Mouse (Mus musculus): ENCODE results near the gene Mrpl30. TPM values are rescaled to one million over a fixed set of nuclear protein-coding genes. Genes with fewer than 3 reads are reported as not detected.

Gene Mrpl30
- polyA plus RNA-seq (2012; rRNA removed): 125 and 139 TPM in 2 replicates

DNA sequence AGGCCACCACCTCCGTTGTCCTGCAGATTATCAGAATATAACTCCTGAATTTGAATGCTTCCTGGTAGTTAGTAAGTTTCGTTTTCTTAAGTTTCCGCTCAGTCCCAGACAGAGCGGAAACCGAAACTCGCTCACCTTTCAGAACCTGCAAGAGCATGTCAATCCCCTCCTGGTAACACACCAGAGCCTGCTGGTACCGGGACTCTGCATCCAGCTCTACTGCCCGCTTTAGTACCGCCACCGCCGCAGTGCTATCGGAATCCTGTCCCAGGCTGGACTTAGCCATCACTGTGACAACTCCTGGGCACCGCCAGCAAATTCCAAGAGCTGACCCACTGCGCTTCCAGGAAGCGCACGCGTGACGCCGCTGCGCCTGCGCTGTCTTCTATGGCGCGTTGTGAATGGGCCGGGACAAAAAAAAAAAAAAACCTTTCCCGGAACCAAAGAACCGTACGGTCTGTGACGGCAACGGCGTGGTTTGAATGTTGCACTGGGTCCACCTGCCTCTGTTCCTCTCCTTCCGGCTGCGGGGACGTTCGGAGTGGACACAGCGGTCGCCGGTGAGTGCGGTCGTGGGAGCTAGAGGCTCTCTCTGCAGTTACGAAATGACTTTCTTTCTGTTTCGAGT is at the start of gene Mrpl30, which contains the start of gene Mitd1:
Gene Mrpl30 (plus strand): TSS at position 453 of the 628 bp plus-strand sequence.
Gene Mitd1 (minus strand): TSS at position 387 of the 628 bp plus-strand sequence.
- peak; percentile 73 for DNase-seq (ENCODE audit: low spot score)

DNA sequence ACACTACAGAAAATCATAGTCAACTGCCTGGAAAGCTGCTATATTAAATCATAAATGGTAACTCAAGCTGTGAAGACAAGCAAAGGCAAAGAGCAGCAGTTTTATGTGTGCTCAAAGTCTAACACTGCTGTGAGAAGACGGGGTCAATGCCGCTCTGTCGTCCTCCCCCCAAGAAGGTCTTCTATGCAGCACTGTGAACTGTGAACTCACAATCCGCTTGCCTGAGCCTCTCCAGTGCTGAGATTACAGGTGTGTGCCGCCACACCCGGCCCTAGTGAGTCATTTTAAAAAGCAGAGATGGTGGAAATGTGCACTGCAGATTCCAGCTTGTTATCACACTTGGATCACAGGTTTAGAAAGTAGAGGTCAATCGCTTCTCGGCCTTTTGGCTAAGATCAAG is 43.4 kb upstream of the Mrpl30 start:
- DNase-seq (ENCODE audit: low spot score): no peak

GRCm38 (mm10) chr1:37850696-37851095 is 39.6 kb upstream of the Mrpl30 start:
- no peak for DNase-seq (ENCODE audit: low spot score)

GRCm38 (mm10) chr1:37864511-37865400 is 25.5 kb upstream of the Mrpl30 start:
- DNase-seq (ENCODE audit: low spot score): peak; percentile 96

DNA sequence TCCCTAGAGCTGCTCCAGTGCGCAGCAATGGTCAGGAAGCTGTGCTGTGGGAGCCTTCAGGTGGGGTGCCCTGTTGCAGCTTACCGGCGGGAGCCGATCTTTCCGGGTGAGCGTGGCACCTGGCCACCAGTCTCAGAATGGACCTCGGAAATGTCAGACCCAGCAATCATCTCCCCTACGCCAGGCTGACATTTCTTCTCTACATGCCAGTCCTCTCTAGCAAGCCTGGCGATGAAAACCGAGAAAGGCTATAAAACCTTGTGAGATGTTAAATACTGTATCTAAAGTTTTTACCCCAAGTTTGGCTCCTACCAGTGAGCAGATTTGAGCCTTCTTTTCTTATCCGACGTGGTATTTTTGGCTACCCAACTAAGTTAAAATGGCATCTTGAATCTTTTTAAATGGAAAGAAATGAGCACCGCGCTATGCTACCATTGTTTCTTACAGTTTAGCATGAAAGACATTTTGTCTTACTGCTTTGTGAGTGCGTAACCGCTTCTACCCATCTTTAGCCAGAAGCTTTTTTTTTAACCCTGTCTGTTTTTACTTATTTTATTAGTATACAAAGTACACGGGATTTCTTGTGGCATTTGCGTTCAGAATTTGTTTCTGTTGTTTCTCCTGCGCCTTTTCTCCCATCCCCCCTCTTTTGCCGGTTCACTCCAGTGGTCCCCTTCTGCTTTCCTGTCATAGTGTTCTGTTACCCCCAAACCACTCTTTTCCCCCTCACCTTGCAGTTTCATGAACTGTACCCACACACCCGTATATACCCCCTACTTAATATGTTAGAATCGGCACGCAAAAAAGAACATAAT is 24.7 kb upstream of the Mrpl30 start:
- no peak for DNase-seq (ENCODE audit: low spot score)

DNA sequence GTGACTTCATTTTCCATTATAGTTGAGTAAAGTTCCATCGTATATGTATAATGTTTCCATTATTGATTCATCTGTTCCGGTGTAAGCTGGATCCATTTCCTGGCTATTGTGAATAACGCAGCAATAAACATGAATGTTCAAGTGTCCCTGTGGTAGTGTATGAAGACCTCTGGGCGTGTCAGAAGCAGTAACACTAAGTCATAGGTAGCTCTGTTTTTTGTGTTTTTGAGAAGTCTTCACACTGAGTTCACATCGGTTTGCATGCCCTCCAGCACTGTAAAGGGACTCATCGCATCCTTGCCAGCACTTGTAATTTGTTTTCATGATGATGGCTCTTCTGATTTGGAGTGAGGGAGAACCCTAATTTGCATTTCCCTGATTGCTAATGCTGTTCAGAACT is 24.0 kb upstream of the Mrpl30 start, which contains the start of gene Tsga10:
Gene Tsga10 (minus strand): TSS at position 144 of the 400 bp plus-strand sequence.
- DNase-seq (ENCODE audit: low spot score): no peak

- DNase-seq (ENCODE audit: low spot score): no peak
Observed at GRCm38 (mm10) chr1:37867056-37867455, 23.2 kb upstream of the Mrpl30 start.

GRCm38 (mm10) chr1:37867684-37868322 is 22.5 kb upstream of the Mrpl30 start:
- DNase-seq (ENCODE audit: low spot score): no peak

GRCm38 (mm10) chr1:37868640-37869039 is 21.6 kb upstream of the Mrpl30 start:
- no peak for DNase-seq (ENCODE audit: low spot score)

DNA sequence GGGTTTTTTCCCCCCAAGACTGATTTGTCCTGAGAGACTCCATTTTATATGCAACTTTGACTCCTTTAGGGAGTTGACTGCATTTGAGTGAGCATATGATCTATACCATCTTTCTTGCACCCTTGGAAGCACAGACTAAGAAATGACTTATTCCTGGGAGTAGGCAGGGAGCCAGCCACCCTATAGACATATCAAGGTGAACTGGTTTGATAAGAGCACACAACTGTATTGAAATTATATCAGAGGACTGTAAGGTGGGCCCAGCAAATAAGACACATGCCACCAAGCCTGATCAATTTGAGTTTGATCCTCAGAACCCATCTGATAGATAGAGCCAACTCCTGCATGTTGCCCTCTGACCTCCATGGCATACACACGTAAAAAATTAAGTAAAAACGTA is 20.9 kb upstream of the Mrpl30 start:
- DNase-seq (ENCODE audit: low spot score): no peak

GRCm38 (mm10) chr1:37871704-37872103 is 18.6 kb upstream of the Mrpl30 start, which contains the start of gene Lipt1:
TSS of gene Lipt1 (plus strand) at chr1:37871738.
- DNase-seq (ENCODE audit: low spot score): no peak

- DNase-seq (ENCODE audit: low spot score): peak; percentile 42
Observed at GRCm38 (mm10) chr1:37872131-37873067, 17.9 kb upstream of the Mrpl30 start.

DNA sequence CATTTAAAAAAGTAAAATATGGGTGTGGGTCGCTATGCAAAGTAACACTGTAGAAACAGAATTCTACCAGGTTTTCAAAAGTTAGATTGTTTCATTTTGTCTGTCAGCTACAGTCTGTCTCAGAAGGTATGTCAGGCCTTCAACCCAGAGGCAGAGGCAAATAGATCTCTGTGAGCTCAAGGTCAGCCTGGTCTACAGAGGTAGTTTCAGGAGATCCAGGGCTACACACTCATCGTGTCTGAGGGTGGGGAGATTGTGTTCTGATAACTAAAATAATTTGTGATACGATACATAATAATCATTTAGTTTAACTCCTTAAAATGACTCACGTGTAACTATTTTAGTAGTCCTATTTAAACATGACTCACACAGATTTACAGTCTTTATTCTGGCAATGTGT is 17.1 kb upstream of the Mrpl30 start:
- DNase-seq (ENCODE audit: low spot score): no peak

- no peak for DNase-seq (ENCODE audit: low spot score)
Observed at GRCm38 (mm10) chr1:37877736-37878460, 12.4 kb upstream of the Mrpl30 start.

DNA sequence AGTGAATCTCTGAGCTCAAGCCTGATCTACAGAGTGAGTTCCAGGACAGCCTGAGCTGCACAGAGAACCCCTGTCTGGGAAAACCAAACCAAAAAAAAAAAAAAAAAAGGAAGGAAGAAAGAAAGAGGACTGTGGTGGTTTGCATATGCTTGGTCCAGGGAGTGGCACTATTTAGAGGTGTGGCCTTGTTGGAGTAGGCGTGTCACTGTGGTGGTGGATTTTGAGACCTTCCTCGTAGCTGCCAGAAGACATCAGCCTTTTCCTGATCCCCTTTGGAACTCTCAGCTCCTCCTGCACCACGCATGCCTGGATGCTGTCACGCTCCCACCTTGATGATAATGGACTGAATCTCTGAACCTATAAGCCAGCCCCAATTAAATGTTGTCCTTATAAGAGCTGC is 6.9 kb upstream of the Mrpl30 start:
- DNase-seq (ENCODE audit: low spot score): no peak

- DNase-seq (ENCODE audit: low spot score): no peak
Observed at GRCm38 (mm10) chr1:37884451-37884850, 5.8 kb upstream of the Mrpl30 start.

GRCm38 (mm10) chr1:37889206-37889605 is 1.1 kb upstream of the Mrpl30 start:
- no peak for DNase-seq (ENCODE audit: low spot score)

DNA sequence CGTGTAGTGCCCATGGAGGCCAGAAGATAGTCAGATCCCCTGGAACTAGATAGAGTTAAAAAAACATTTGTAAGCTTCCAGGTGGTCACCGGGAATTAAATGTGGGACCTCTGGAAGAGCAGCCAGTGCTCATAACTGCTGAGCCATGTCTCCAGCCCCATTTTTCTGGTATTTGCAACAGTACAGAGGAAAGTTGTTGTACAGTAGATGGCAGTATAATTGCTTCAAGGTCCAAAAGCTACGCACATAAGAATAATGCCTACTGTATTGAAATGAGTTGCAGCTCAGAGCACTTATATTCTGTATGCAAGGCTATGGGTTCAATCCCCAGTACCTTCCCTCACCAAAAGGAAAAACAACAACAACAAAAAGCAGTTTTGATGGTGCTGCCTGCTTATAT is 1.1 kb downstream of the Mrpl30 start:
- no peak for DNase-seq (ENCODE audit: low spot score)

DNA sequence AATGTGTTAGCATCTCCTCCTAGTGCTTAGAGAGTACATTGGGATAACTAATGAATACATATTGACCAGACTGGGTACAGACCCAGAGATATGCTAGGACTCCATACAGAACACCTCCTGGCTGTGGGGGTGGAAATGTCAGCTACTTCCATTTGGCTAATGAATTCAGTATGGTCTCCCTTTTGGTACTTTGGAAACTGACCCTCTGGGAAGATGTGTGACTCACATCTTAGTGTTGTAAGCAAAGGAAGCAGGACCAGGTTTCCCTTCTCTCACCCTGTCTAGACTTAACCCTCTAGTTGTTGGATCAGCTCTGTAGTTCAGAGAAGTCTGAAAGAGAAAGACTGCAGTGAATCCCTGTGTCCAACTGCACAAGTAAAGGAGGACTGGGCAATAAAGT is 4.3 kb downstream of the Mrpl30 start:
- no peak for DNase-seq (ENCODE audit: low spot score)

DNA sequence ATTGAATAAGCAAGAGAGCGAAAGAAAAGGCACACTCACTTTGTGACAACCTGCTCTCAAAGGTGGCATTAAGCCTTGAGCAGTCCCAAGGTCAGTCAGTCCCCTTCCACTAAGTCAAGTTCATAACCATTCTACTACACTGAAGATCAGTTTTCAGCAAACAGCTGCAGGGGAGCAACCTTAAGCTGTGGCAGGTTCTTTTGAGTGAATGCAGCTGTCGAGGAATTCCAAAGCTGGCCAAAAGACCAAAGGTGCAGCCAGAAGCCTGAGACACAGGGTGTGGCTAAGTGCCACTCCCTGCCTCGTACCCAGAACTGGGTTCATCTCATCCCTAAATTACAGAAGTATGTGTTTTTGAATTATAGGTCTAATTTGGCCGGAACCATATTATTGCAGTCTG is 9.5 kb downstream of the Mrpl30 start:
- no peak for DNase-seq (ENCODE audit: low spot score)

Measured in urinary bladder, adult 2 months (tissue).